Mouse (Mus musculus): ENCODE data around the gene Plekhg4.

The Plekhg4 gene

GRCm38 (mm10) chr8:105345061-105345975 lies 27.8 kb upstream of the Plekhg4 start:
- Histone ChIP-seq H3K27me3 (ENCODE audit: control insufficient read depth, insufficient read depth, low read length, poor library complexity, severe bottlenecking) (no peaks in the 10 kb centered on the region), H3K36me3 (ENCODE audit: control insufficient read depth, insufficient read depth, low read length, poor library complexity, severe bottlenecking) (no peaks in the 10 kb centered on the region)
- DNase-seq (ENCODE audit: low read depth, low spot score), result no peak

- DNase-seq (ENCODE audit: low read depth, low spot score), result peak; percentile 20
Observed at GRCm38 (mm10) chr8:105346611-105347427, 26.3 kb upstream of the Plekhg4 start.

GRCm38 (mm10) chr8:105347428-105348221 lies 25.4 kb upstream of the Plekhg4 start, which contains the start of gene Fhod1:
TSS of gene Fhod1 (minus strand) at chr8:105347953.
- peak; percentile 92 for DNase-seq (ENCODE audit: low read depth, low spot score)
- H3K36me3 ChIP-seq (ENCODE audit: control insufficient read depth, insufficient read depth, low read length, poor library complexity, severe bottlenecking), result no peaks in the 10 kb centered on the region
- H3K27me3 ChIP-seq (ENCODE audit: control insufficient read depth, insufficient read depth, low read length, poor library complexity, severe bottlenecking), result no peaks in the 10 kb centered on the region

More at GRCm38 (mm10) chr8:105346611-105347427, 26.3 kb upstream of the Plekhg4 start:
- no peaks in the 10 kb centered on the region for H3K27me3 ChIP-seq (ENCODE audit: control insufficient read depth, insufficient read depth, low read length, poor library complexity, severe bottlenecking)
- H3K36me3 ChIP-seq (ENCODE audit: control insufficient read depth, insufficient read depth, low read length, poor library complexity, severe bottlenecking), result no peaks in the 10 kb centered on the region

GRCm38 (mm10) chr8:105348450-105349095 lies 24.5 kb upstream of the Plekhg4 start, which contains the start of gene Slc9a5:
TSS of gene Slc9a5 (plus strand) at chr8:105348843.
- DNase-seq (ENCODE audit: low read depth, low spot score), result peak; percentile 55
- Histone ChIP-seq H3K36me3 (ENCODE audit: control insufficient read depth, insufficient read depth, low read length, poor library complexity, severe bottlenecking) (no peaks in the 10 kb centered on the region), H3K27me3 (ENCODE audit: control insufficient read depth, insufficient read depth, low read length, poor library complexity, severe bottlenecking) (no peaks in the 10 kb centered on the region)

- H3K27me3 ChIP-seq (ENCODE audit: control insufficient read depth, insufficient read depth, low read length, poor library complexity, severe bottlenecking), result no peaks in the 10 kb centered on the region
- DNase-seq (ENCODE audit: low read depth, low spot score), result peak; percentile 38
- H3K36me3 ChIP-seq (ENCODE audit: control insufficient read depth, insufficient read depth, low read length, poor library complexity, severe bottlenecking), result no peaks in the 10 kb centered on the region
Observed at GRCm38 (mm10) chr8:105349096-105349771, 23.8 kb upstream of the Plekhg4 start.

- Histone ChIP-seq H3K27me3 (ENCODE audit: control insufficient read depth, insufficient read depth, low read length, poor library complexity, severe bottlenecking) (no peaks in the 10 kb centered on the region), H3K36me3 (ENCODE audit: control insufficient read depth, insufficient read depth, low read length, poor library complexity, severe bottlenecking) (no peaks in the 10 kb centered on the region)
- no peak for DNase-seq (ENCODE audit: low read depth, low spot score)
Observed at GRCm38 (mm10) chr8:105350186-105350585, 22.9 kb upstream of the Plekhg4 start.

GRCm38 (mm10) chr8:105353583-105354135 lies 19.4 kb upstream of the Plekhg4 start:
- H3K27me3 ChIP-seq (ENCODE audit: control insufficient read depth, insufficient read depth, low read length, poor library complexity, severe bottlenecking), result no peaks in the 10 kb centered on the region
- no peaks in the 10 kb centered on the region for H3K36me3 ChIP-seq (ENCODE audit: control insufficient read depth, insufficient read depth, low read length, poor library complexity, severe bottlenecking)
- no peak for DNase-seq (ENCODE audit: low read depth, low spot score)

GRCm38 (mm10) chr8:105354549-105354948 lies 18.5 kb upstream of the Plekhg4 start:
- no peak for DNase-seq (ENCODE audit: low read depth, low spot score)
- Histone ChIP-seq H3K27me3 (ENCODE audit: control insufficient read depth, insufficient read depth, low read length, poor library complexity, severe bottlenecking) (no peaks in the 10 kb centered on the region; the same call in 1 of the 2 replicates), H3K36me3 (ENCODE audit: control insufficient read depth, insufficient read depth, low read length, poor library complexity, severe bottlenecking) (no peaks in the 10 kb centered on the region)

- no peaks in the 10 kb centered on the region; the same call in 1 of the 2 replicates for H3K27me3 ChIP-seq (ENCODE audit: control insufficient read depth, insufficient read depth, low read length, poor library complexity, severe bottlenecking)
- DNase-seq (ENCODE audit: low read depth, low spot score), result peak; percentile 64
Observed at GRCm38 (mm10) chr8:105355179-105356024, 17.7 kb upstream of the Plekhg4 start.

GRCm38 (mm10) chr8:105356681-105357080 lies 16.4 kb upstream of the Plekhg4 start:
- no peak for DNase-seq (ENCODE audit: low read depth, low spot score)
- Histone ChIP-seq H3K27me3 (ENCODE audit: control insufficient read depth, insufficient read depth, low read length, poor library complexity, severe bottlenecking) (no peaks in the 10 kb centered on the region; the same call in 1 of the 2 replicates), H3K36me3 (ENCODE audit: control insufficient read depth, insufficient read depth, low read length, poor library complexity, severe bottlenecking) (no peaks in the 10 kb centered on the region)

More at GRCm38 (mm10) chr8:105355179-105356024, 17.7 kb upstream of the Plekhg4 start:
- H3K36me3 ChIP-seq (ENCODE audit: control insufficient read depth, insufficient read depth, low read length, poor library complexity, severe bottlenecking), result no peaks in the 10 kb centered on the region

- Histone ChIP-seq H3K27me3 (ENCODE audit: control insufficient read depth, insufficient read depth, low read length, poor library complexity, severe bottlenecking) (no peaks in the 10 kb centered on the region; the same call in 1 of the 2 replicates), H3K36me3 (ENCODE audit: control insufficient read depth, insufficient read depth, low read length, poor library complexity, severe bottlenecking) (no peaks in the 10 kb centered on the region)
- no peak for DNase-seq (ENCODE audit: low read depth, low spot score)
Observed at GRCm38 (mm10) chr8:105359208-105359607, 13.9 kb upstream of the Plekhg4 start.

- H3K36me3 ChIP-seq (ENCODE audit: control insufficient read depth, insufficient read depth, low read length, poor library complexity, severe bottlenecking), result no peaks in the 10 kb centered on the region
- no peaks in the 10 kb centered on the region; the same call in 1 of the 2 replicates for H3K27me3 ChIP-seq (ENCODE audit: control insufficient read depth, insufficient read depth, low read length, poor library complexity, severe bottlenecking)
- no peak for DNase-seq (ENCODE audit: low read depth, low spot score)
Observed at GRCm38 (mm10) chr8:105359646-105360045, 13.4 kb upstream of the Plekhg4 start.
